In genomic region chr11:102029304-102029703, GRCm38 (mm10) we compare ENCODE assay signal across 28 mouse cellular contexts. TPM values are rescaled to one million over a fixed set of nuclear protein-coding genes. Genes with fewer than 3 reads are reported as not detected.
DNase-seq lines count a peak whose midpoint lies in the region; ATAC-seq and TF ChIP-seq lines count a peak whose summit lies in the region.
"Had no signal": no experiment of that assay in that cellular context is flagged by ENCODE, and none has a peak within 500 bp of the region (broad histone marks: within the 10 kb centered on the region; RNA-seq: fewer than 3 reads in every experiment).

No protein-coding gene starts in this region.

- TF ChIP-seq CTCF in G1E (IDR thresholded peaks at IDR 0.05; ENCODE audit: low read depth, low read length) = no peak

- peaks cover 39% of the 10 kb centered on the region for H3K27me3 ChIP-seq in liver, embryonic 11.5 days (replicated peaks; ENCODE audit: control insufficient read depth, insufficient read depth, low read length)
- peaks cover 55% of the 10 kb centered on the region for H3K27me3 ChIP-seq in G1E (ENCODE audit: insufficient read depth, low read length)
- H3K27me3 ChIP-seq: hindbrain, embryonic 13.5 days; intestine, embryonic 15.5 days had no signal

- no peak for ATAC-seq in liver, embryonic 11.5 days (replicated peaks; ENCODE audit: low FRiP score)
- ATAC-seq in G1E (ENCODE audit: extremely low read depth, insufficient number of reproducible peaks, low FRiP score, poor library complexity, severe bottlenecking) = peak; percentile 40; the same call in 1 of the 2 replicates
- ATAC-seq: CD4-positive, CD25-positive, alpha-beta regulatory T cell, adult 4 months; forebrain, embryonic 14.5 days; intestine, embryonic 15.5 days had no signal

- H3K4me2 ChIP-seq in liver, embryonic 11.5 days = no peak overlapping the region
- H3K4me2 ChIP-seq: embryonic facial prominence, embryonic 15.5 days; hindbrain, embryonic 13.5 days; intestine, embryonic 15.5 days had no signal

- H3K27ac ChIP-seq in liver, embryonic 11.5 days (ENCODE audit: low read depth, low read length) = no peak overlapping the region
- H3K27ac ChIP-seq: embryonic facial prominence, embryonic 15.5 days; forebrain, embryonic 10.5 days; heart, embryonic 10.5 days; hindbrain, embryonic 13.5 days; intestine, embryonic 15.5 days had no signal

- H3K4me3 ChIP-seq in liver, embryonic 11.5 days (ENCODE audit: low read depth, low read length) = no peak overlapping the region
- H3K4me3 ChIP-seq in G1E (ENCODE audit: low read depth, low read length) = no peak overlapping the region
- H3K4me3 ChIP-seq: embryonic facial prominence, embryonic 15.5 days; erythroblast, embryonic 14.5 days; forebrain, embryonic 10.5 days; heart, embryonic 10.5 days; hindbrain, embryonic 13.5 days; intestine, embryonic 15.5 days had no signal

- peak; percentile 36 for DNase-seq in cerebellum, adult 9-11 months
- no peak for DNase-seq in cerebellum, postnatal 10 days
- DNase-seq in liver = peak; percentile 41
- DNase-seq in liver, embryonic 11.5 days (ENCODE audit: low spot score) = no peak
- peak; percentile 12 for DNase-seq in G1E (ENCODE audit: low spot score)
- peak; percentile 63 for DNase-seq in MEL-GATA-1-ER (ENCODE audit: extremely low read depth, low read depth)
- DNase-seq in ovary, postnatal 10 days (ENCODE audit: low spot score) = no peak
- no peak for DNase-seq in kidney, adult 8-10 months
- DNase-seq: adrenal gland, adult 2 months; adrenal gland, postnatal 25 days; B cell, adult 2 months; embryo, embryonic 11 days; heart, adult 18-20 months; heart, postnatal 10 days; heart, postnatal 4 days had no signal

- WGBS in liver, embryonic 11.5 days = 44% methylated on average over 4 of the region's 4 CpGs

- H3K9me3 ChIP-seq in liver, embryonic 11.5 days (ENCODE audit: control insufficient read depth, low read length) = no peaks in the 10 kb centered on the region
- H3K9me3 ChIP-seq in G1E (replicated peaks) = no peaks in the 10 kb centered on the region
- H3K9me3 ChIP-seq: embryonic facial prominence, embryonic 15.5 days; forebrain, embryonic 10.5 days; heart, embryonic 10.5 days; hindbrain, embryonic 13.5 days; intestine, embryonic 15.5 days had no signal

- H3K9ac ChIP-seq in liver, embryonic 11.5 days (ENCODE audit: low read depth, low read length) = no peak overlapping the region
- H3K9ac ChIP-seq: embryonic facial prominence, embryonic 15.5 days; hindbrain, embryonic 13.5 days; intestine, embryonic 15.5 days had no signal

- H3K4me1 ChIP-seq in liver, embryonic 11.5 days (replicated peaks; ENCODE audit: control insufficient read depth, insufficient read depth, low read length) = peaks cover 12% of the 10 kb centered on the region
- H3K4me1 ChIP-seq in G1E (ENCODE audit: insufficient read depth, low read depth, low read length) = peaks cover 34% of the 10 kb centered on the region

- no peaks in the 10 kb centered on the region for H3K36me3 ChIP-seq in liver, embryonic 11.5 days (ENCODE audit: control insufficient read depth, insufficient read depth, low read length)
- H3K36me3 ChIP-seq in G1E (replicated peaks) = no peaks in the 10 kb centered on the region
- H3K36me3 ChIP-seq: embryonic facial prominence, embryonic 15.5 days; heart, embryonic 10.5 days; hindbrain, embryonic 13.5 days; intestine, embryonic 15.5 days had no signal

RNA-seq across cellular contexts. Expression of gene Mpp3, which starts 1.0 kb away (rescaled TPM):
- 2.6 and 3.2 TPM in 2 replicates for polyA plus RNA-seq in liver, embryonic 11.5 days (2014; fragmentation: Nextera tagmentation; extraction: Ambion mirVana)
- total RNA-seq in G1E (2014; fragmentation: Nextera tagmentation) (not detected in 2 replicates), G1E (2017) (0.06 and 0.22 TPM in 2 replicates)
- polyA plus RNA-seq in G1E (2012) = not detected in 2 replicates
- total RNA-seq: common myeloid progenitor, adult 5-6 weeks had no signal
- polyA plus RNA-seq: erythroblast, embryonic 14.5 days had no signal

RNA-seq across cellular contexts. Expression of gene Cd300lg, which starts 12.0 kb away (rescaled TPM):
- 0.27 and 0.66 TPM in 2 replicates for polyA plus RNA-seq in liver, embryonic 11.5 days (2014; fragmentation: Nextera tagmentation; extraction: Ambion mirVana)
- total RNA-seq in G1E (2014; fragmentation: Nextera tagmentation) = not detected in 2 replicates
- total RNA-seq in G1E (2017) = 0.06 TPM in 1 of 2 replicates, not detected in the other
- not detected in 2 replicates for polyA plus RNA-seq in G1E (2012)
- polyA plus RNA-seq: CD4-positive, CD25-positive, alpha-beta regulatory T cell, adult 4 months; erythroblast, embryonic 14.5 days; forebrain, embryonic 14.5 days had no signal

RNA-seq across cellular contexts. Expression of gene Dusp3, which starts 42.5 kb away (rescaled TPM):
- polyA plus RNA-seq in liver, embryonic 11.5 days (2014; fragmentation: Nextera tagmentation; extraction: Ambion mirVana) = 20.5 and 21.2 TPM in 2 replicates
- total RNA-seq in G1E (2014; fragmentation: Nextera tagmentation) (12.5 and 17.3 TPM in 2 replicates), G1E (2017) (14.6 and 16.0 TPM in 2 replicates)
- polyA plus RNA-seq in G1E (2012) = 3.4 and 4.8 TPM in 2 replicates

RNA-seq across cellular contexts. Expression of gene Cfap97d1, which starts 45.2 kb away (rescaled TPM):
- not detected in 2 replicates for polyA plus RNA-seq in liver, embryonic 11.5 days (2014; fragmentation: Nextera tagmentation; extraction: Ambion mirVana)
- not detected in 2 replicates for total RNA-seq in G1E (2014; fragmentation: Nextera tagmentation)
- not detected in 2 replicates for total RNA-seq in G1E (2017)
- not detected in 2 replicates for polyA plus RNA-seq in G1E (2012)
- total RNA-seq: adrenal gland, adult 2 months; adrenal gland, postnatal 25 days; common myeloid progenitor, adult 5-6 weeks; gastrocnemius, adult 8-10 months; gastrocnemius, postnatal 4 days; heart, adult 18-20 months; heart, postnatal 10 days; heart, postnatal 4 days had no signal
- polyA plus RNA-seq: adrenal gland, adult 2 months; CD4-positive, CD25-positive, alpha-beta regulatory T cell, adult 4 months; embryonic facial prominence, embryonic 11.5 days; embryonic facial prominence, embryonic 15.5 days; erythroblast, embryonic 14.5 days; forebrain, embryonic 10.5 days; forebrain, embryonic 14.5 days; heart, embryonic 10.5 days; heart, embryonic 14.5 days; hindbrain, embryonic 13.5 days; intestine, embryonic 15.5 days had no signal

RNA-seq across cellular contexts. Expression of gene Mpp2, which starts 59.0 kb away (rescaled TPM):
- 12.1 and 12.8 TPM in 2 replicates for polyA plus RNA-seq in liver, embryonic 11.5 days (2014; fragmentation: Nextera tagmentation; extraction: Ambion mirVana)
- total RNA-seq in G1E (2014; fragmentation: Nextera tagmentation) (16.1 and 17.2 TPM in 2 replicates), G1E (2017) (3.1 and 3.4 TPM in 2 replicates)
- polyA plus RNA-seq in G1E (2012) = 11.9 and 13.9 TPM in 2 replicates

Comparison
In these comparisons a context has a peak if more than half of its experiments do, and no peak if none do; other contexts are left out.
1. DNase-seq: peak in cerebellum, adult 9-11 months (single experiment), liver (single experiment), G1E (single experiment) and MEL-GATA-1-ER (single experiment); none in cerebellum, postnatal 10 days (0 of 2), liver, embryonic 11.5 days (single experiment), ovary, postnatal 10 days (single experiment) and kidney, adult 8-10 months (0 of 2).